Mouse (Mus musculus) kidney, embryonic 15.5 days (tissue): ENCODE measurements around the gene Grin2a. TPM values are rescaled to one million over a fixed set of nuclear protein-coding genes. Genes with fewer than 3 reads are reported as not detected.
A peak's percentile ranks its signal among the peaks of the same experiment; 100 is the strongest.

ENCODE experiments used
- ATAC-seq: fragments of 200-750 bp; cut with Nextera tagmentation; replicated peaks from 2 replicates; pipeline ENCODE4 v1.8.0; 2017; ENCODE audit warnings: moderate TSS enrichment; ENCODE audit not compliant: low FRiP score
- H3K27ac ChIP-seq: fragments of 300-500 bp; sonication (generic); 2 replicates; pipeline ENCODE4 v1.5.1; 2015; ENCODE audit warnings: mild to moderate bottlenecking, inconsistent platforms
- H3K27me3 ChIP-seq: fragments of 300-500 bp; sonication (generic); 2 replicates; pipeline ENCODE4 v1.6.1; 2015; ENCODE audit warnings: inconsistent platforms
- H3K36me3 ChIP-seq: fragments of 300-500 bp; sonication (generic); 2 replicates; pipeline ENCODE4 v1.6.1; 2015; ENCODE audit warnings: inconsistent platforms
- H3K4me1 ChIP-seq: fragments of 300-500 bp; sonication (generic); 2 replicates; pipeline ENCODE4 v1.6.1; 2015; ENCODE audit warnings: inconsistent platforms
- H3K4me2 ChIP-seq: fragments of 300-500 bp; sonication (generic); 2 replicates; pipeline ENCODE4 v1.6.1; 2015; ENCODE audit warnings: moderate library complexity, mild to moderate bottlenecking, inconsistent platforms
- H3K4me3 ChIP-seq: fragments of 300-500 bp; sonication (generic); replicated peaks from 2 replicates; pipeline ENCODE4 v1.5.1; 2015; ENCODE audit warnings: mild to moderate bottlenecking, inconsistent platforms
- H3K9ac ChIP-seq: fragments of 300-500 bp; sonication (generic); 2 replicates; pipeline ENCODE4 v1.6.1; 2015; ENCODE audit warnings: mild to moderate bottlenecking, inconsistent platforms
- H3K9me3 ChIP-seq: fragments of 300-500 bp; sonication (generic); replicated peaks from 2 replicates; pipeline ENCODE4 v1.6.1; 2016; ENCODE audit warnings: inconsistent platforms
- WGBS: fragments of 180-500 bp; shearing (Covaris S2); methylation state at CpG from one replicate; pipeline ENCODE4 v1.1.7; 2015; ENCODE audit warnings: mixed read lengths; 5-methylcytosine and 5-hydroxymethylcytosine counted together
- polyA plus RNA-seq: library from polyadenylated mRNA; unstranded; fragments of >200 nt; fragmentation: Nextera tagmentation; extraction: Ambion mirVana; gene quantifications from 2 replicates; pipeline ENCODE4 v1.2.1, GENCODE M21; 2015

Grin2a gene
- polyA plus RNA-seq, 1 experiment from 2014 or later, result 0.44 TPM

- ATAC-seq, result no peak
- no peaks in the 10 kb centered on the region for H3K4me1 ChIP-seq
- H3K4me2 ChIP-seq, result no peak overlapping the region
- no peak overlapping the region for H3K27ac ChIP-seq
- no peaks in the 10 kb centered on the region for H3K27me3 ChIP-seq
- H3K4me3 ChIP-seq, result no peak overlapping the region
- WGBS, result 64% methylated on average over 3 of the region's 3 CpGs
- H3K9ac ChIP-seq, result no peak overlapping the region
- no peaks in the 10 kb centered on the region for H3K9me3 ChIP-seq
- H3K36me3 ChIP-seq, result no peaks in the 10 kb centered on the region
Observed at GRCm38 (mm10) chr16:9841496-9841895, 153.9 kb downstream of the Grin2a start.

DNA sequence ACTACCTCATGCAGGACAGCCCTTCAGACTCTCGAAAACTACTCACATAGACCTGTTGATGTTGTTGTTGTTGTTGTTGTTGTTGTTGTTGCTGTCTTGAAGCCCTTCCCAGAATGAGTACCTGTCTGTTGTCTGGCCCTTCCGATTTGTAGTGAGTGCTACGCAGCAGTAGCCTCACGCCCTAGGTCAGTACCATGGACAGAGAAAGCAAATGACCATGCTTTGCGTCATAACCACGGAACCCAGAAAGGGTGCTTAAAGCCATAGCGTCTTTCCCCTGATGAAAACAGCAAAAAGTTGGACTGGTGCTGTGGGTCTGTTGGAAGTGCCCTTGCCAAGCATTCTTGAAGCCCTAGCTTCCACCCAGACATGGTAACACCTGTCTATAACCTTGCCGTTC is 158.8 kb downstream of the Grin2a start:
- H3K27me3 ChIP-seq, result no peaks in the 10 kb centered on the region
- no peaks in the 10 kb centered on the region for H3K4me1 ChIP-seq
- H3K36me3 ChIP-seq, result no peaks in the 10 kb centered on the region
- no peak overlapping the region for H3K4me2 ChIP-seq
- no peak overlapping the region for H3K27ac ChIP-seq
- ATAC-seq, result no peak
- no peak overlapping the region for H3K4me3 ChIP-seq
- WGBS, result 31% methylated on average over 8 of the region's 8 CpGs
- H3K9me3 ChIP-seq, result no peaks in the 10 kb centered on the region
- no peak overlapping the region for H3K9ac ChIP-seq

- no peaks in the 10 kb centered on the region for H3K4me1 ChIP-seq
- 74% methylated on average over 2 of the region's 2 CpGs for WGBS
- no peak overlapping the region for H3K4me2 ChIP-seq
- H3K27me3 ChIP-seq, result no peaks in the 10 kb centered on the region
- no peak overlapping the region for H3K9ac ChIP-seq
- no peak for ATAC-seq
- no peaks in the 10 kb centered on the region for H3K9me3 ChIP-seq
- H3K27ac ChIP-seq, result no peak overlapping the region
- H3K4me3 ChIP-seq, result no peak overlapping the region
- H3K36me3 ChIP-seq, result no peaks in the 10 kb centered on the region
Observed at GRCm38 (mm10) chr16:9834236-9834635, 161.1 kb downstream of the Grin2a start.

DNA sequence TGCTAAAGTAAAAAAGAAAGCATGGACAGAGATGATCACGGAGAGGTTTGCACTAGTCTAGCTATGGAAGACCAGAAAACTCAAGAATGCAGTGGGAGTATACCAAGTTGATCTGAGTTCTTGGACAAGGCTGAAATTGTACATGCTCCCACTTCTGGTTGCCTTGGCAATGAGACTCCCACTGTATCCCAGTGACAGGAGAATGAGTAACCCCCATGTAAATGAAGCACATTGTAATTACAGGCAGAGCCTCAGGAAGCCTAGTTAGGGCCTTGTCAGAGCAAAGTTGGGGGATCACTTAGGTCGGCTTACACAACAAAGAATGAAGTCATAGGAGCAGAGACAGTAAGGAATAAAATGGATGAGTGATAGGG is 170.3 kb downstream of the Grin2a start:
- no peak overlapping the region for H3K4me3 ChIP-seq
- no peak overlapping the region for H3K9ac ChIP-seq
- WGBS, result 70% methylated on average over 2 of the region's 2 CpGs
- no peaks in the 10 kb centered on the region for H3K27me3 ChIP-seq
- H3K4me1 ChIP-seq, result no peaks in the 10 kb centered on the region
- H3K4me2 ChIP-seq, result no peak overlapping the region
- H3K9me3 ChIP-seq, result no peaks in the 10 kb centered on the region
- H3K27ac ChIP-seq, result no peak overlapping the region
- ATAC-seq, result no peak
- H3K36me3 ChIP-seq, result no peaks in the 10 kb centered on the region

- no peaks in the 10 kb centered on the region for H3K27me3 ChIP-seq
- no peaks in the 10 kb centered on the region for H3K4me1 ChIP-seq
- H3K36me3 ChIP-seq, result no peaks in the 10 kb centered on the region
- no peak overlapping the region for H3K9ac ChIP-seq
- no peak overlapping the region for H3K27ac ChIP-seq
- H3K4me3 ChIP-seq, result no peak overlapping the region
- ATAC-seq, result no peak
- 76% methylated on average over 4 of the region's 4 CpGs for WGBS
- H3K9me3 ChIP-seq, result no peaks in the 10 kb centered on the region
- H3K4me2 ChIP-seq, result no peak overlapping the region
Observed at GRCm38 (mm10) chr16:9824436-9825109, 170.8 kb downstream of the Grin2a start.

DNA sequence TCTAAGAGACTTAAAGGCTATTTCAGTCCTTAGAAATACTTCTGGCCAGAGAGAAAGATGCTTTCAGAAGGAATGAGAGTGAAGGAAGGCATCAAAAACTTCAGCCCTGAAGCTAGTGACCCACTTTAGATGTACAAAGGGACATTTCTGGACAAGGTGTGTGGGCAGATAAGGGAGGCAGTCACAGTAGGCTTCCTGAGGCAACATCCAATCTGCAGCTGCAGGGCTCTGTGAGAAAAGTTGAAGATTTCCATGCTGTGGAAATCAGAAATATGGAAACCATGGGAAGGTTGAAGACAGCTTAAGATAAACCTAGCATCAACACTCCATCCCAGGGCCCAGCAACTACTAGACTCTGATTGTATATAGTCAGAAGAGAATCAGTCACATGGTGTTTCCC is 171.7 kb downstream of the Grin2a start:
- no peak overlapping the region for H3K9ac ChIP-seq
- H3K9me3 ChIP-seq, result no peaks in the 10 kb centered on the region
- no peaks in the 10 kb centered on the region for H3K4me1 ChIP-seq
- H3K4me3 ChIP-seq, result no peak overlapping the region
- H3K27ac ChIP-seq, result no peak overlapping the region
- H3K27me3 ChIP-seq, result no peaks in the 10 kb centered on the region
- ATAC-seq, result no peak
- H3K4me2 ChIP-seq, result no peak overlapping the region
- no peaks in the 10 kb centered on the region for H3K36me3 ChIP-seq

DNA sequence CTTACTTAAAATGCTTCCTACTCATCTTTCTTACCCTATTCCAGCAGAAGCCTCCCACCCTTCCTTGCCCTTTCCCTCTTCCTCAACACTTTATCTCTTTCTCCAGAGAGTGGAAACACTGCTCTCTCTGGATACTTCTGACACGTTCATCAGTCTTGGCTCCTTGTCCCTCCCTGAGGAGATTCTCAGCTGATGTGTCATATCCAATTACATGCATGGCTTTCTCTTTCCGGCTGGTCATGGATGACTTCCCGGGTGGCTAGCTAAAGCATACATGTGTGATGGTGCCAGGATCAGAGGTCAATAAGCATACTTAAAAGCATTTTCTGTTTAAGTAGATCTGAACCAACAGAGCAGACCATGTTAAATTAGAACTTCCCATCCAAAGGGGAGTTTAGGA is 175.9 kb downstream of the Grin2a start:
- H3K4me1 ChIP-seq, result no peaks in the 10 kb centered on the region
- no peak overlapping the region for H3K4me3 ChIP-seq
- WGBS, result 29% methylated on average over 3 of the region's 3 CpGs
- H3K9me3 ChIP-seq, result no peaks in the 10 kb centered on the region
- H3K36me3 ChIP-seq, result no peaks in the 10 kb centered on the region
- H3K27me3 ChIP-seq, result no peaks in the 10 kb centered on the region
- no peak overlapping the region for H3K27ac ChIP-seq
- H3K9ac ChIP-seq, result no peak overlapping the region
- no peak overlapping the region for H3K4me2 ChIP-seq
- ATAC-seq, result peak; percentile 56

DNA sequence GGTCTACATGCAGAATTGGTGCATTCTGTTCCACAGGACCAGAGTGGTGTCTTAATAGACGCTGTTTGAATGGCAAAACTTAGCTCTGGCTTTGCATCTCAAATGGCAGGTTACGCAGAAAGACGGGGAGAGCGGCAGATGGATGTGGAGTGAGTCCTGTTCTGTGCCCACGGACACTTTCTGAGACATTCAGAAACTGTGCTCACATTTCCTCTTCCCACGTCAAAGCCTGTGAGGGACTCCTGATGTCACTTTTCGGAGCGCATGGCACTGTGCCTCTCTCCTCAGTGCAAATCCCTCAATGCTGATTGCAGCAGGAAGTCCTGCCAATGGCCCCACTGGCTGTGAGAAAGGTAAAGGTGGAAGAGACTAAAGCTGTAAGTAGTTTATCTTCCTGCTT is 194.0 kb downstream of the Grin2a start:
- H3K9ac ChIP-seq, result no peak overlapping the region
- 80% methylated on average over 8 of the region's 8 CpGs for WGBS
- no peaks in the 10 kb centered on the region for H3K4me1 ChIP-seq
- no peak overlapping the region for H3K27ac ChIP-seq
- no peak overlapping the region for H3K4me3 ChIP-seq
- no peaks in the 10 kb centered on the region for H3K27me3 ChIP-seq
- no peak overlapping the region for H3K4me2 ChIP-seq
- no peaks in the 10 kb centered on the region for H3K36me3 ChIP-seq
- ATAC-seq, result no peak
- no peaks in the 10 kb centered on the region for H3K9me3 ChIP-seq

- 50% methylated on average over 1 of the region's 1 CpGs for WGBS
- Histone ChIP-seq H3K4me2 (no peak overlapping the region), H3K27me3 (no peaks in the 10 kb centered on the region), H3K9me3 (no peaks in the 10 kb centered on the region), H3K36me3 (no peaks in the 10 kb centered on the region), H3K4me3 (no peak overlapping the region), H3K9ac (no peak overlapping the region), H3K4me1 (no peaks in the 10 kb centered on the region), H3K27ac (no peak overlapping the region)
- ATAC-seq, result no peak
Observed at GRCm38 (mm10) chr16:9800221-9800620, 195.1 kb downstream of the Grin2a start.

GRCm38 (mm10) chr16:9792976-9793375 is 202.4 kb downstream of the Grin2a start:
- Histone ChIP-seq H3K27me3 (no peaks in the 10 kb centered on the region), H3K4me1 (no peaks in the 10 kb centered on the region), H3K36me3 (no peaks in the 10 kb centered on the region), H3K4me3 (no peak overlapping the region), H3K27ac (no peak overlapping the region), H3K4me2 (no peak overlapping the region), H3K9ac (no peak overlapping the region), H3K9me3 (no peaks in the 10 kb centered on the region)
- WGBS, result 92% methylated on average over 2 of the region's 2 CpGs
- no peak for ATAC-seq

DNA sequence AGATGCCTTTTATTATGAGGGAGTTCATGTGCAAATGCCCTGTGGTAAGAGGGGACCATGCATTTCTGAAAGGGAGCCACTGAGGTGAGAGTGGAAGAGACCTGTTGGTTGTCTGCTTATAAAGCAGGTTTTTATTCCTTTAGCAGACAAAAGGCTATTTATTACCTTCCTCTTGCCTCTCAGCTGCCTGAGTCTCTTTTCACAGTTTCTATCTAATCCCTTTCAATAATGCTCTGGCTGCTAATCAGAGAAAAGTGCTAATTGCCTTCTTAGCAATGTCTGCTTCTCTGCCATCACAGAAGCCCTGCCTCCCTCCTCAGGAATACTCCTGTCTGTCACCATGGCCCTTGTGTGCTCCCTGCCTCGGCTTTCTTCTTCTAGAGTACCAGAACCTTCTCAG is 209.1 kb downstream of the Grin2a start:
- no peak overlapping the region for H3K9ac ChIP-seq
- no peaks in the 10 kb centered on the region for H3K9me3 ChIP-seq
- WGBS, result 38% methylated on average over 1 of the region's 1 CpGs

GRCm38 (mm10) chr16:9785821-9786220 is 209.5 kb downstream of the Grin2a start:
- H3K27me3 ChIP-seq, result no peaks in the 10 kb centered on the region
- no peaks in the 10 kb centered on the region for H3K9me3 ChIP-seq
- no peak overlapping the region for H3K4me2 ChIP-seq
- H3K4me3 ChIP-seq, result no peak overlapping the region
- no peaks in the 10 kb centered on the region for H3K36me3 ChIP-seq
- ATAC-seq, result no peak
- no peak overlapping the region for H3K27ac ChIP-seq
- 87% methylated on average over 4 of the region's 4 CpGs for WGBS
- H3K9ac ChIP-seq, result no peak overlapping the region
- no peaks in the 10 kb centered on the region for H3K4me1 ChIP-seq

More for the DNA sequence above, 209.1 kb downstream of the Grin2a start:
- Histone ChIP-seq H3K27ac (no peak overlapping the region), H3K4me1 (no peaks in the 10 kb centered on the region), H3K4me2 (no peak overlapping the region), H3K36me3 (no peaks in the 10 kb centered on the region), H3K4me3 (no peak overlapping the region), H3K27me3 (no peaks in the 10 kb centered on the region)
- ATAC-seq, result no peak

DNA sequence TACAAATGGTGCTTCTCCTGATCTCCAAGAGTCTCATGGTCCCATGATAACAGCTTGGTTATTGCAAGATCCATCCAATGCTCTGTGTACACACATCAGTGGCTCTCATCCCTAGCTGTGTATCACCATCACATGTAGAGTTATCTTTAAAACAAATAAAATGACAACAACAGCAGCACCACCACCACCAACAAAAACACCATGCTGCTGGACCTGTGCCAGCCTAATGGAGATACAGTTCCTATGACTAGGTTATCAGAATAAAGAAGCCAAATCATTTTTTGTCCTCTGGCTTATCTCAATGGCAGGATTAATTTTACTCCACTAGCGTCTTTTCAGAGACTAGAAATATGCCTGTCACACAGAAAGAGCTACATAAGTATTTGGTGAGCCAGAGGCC is 226.4 kb downstream of the Grin2a start:
- Histone ChIP-seq H3K27me3 (no peaks in the 10 kb centered on the region), H3K4me2 (no peak overlapping the region), H3K9ac (no peak overlapping the region), H3K4me3 (no peak overlapping the region), H3K36me3 (no peaks in the 10 kb centered on the region), H3K4me1 (no peaks in the 10 kb centered on the region), H3K27ac (no peak overlapping the region), H3K9me3 (no peaks in the 10 kb centered on the region)
- WGBS, result 83% methylated on average over 1 of the region's 1 CpGs
- no peak for ATAC-seq
